Mouse (Mus musculus) midbrain, embryonic 11.5 days (tissue): Measurements from ENCODE around the gene Fam189a1. TPM values are rescaled to one million over a fixed set of nuclear protein-coding genes. Genes with fewer than 3 reads are reported as not detected.

Experiments
- ATAC-seq: fragments of 200-750 bp; cut with Nextera tagmentation; 2 replicates; pipeline ENCODE4 v1.8.0; 2017; ENCODE audit warnings: moderate TSS enrichment, moderate library complexity; ENCODE audit not compliant: low FRiP score
- DNase-seq: peaks from one replicate; pipeline ENCODE4 v3.0.0; 2015; ENCODE audit warnings: low spot score; ENCODE audit errors: missing footprints
- H3K27ac ChIP-seq: fragments of 300-500 bp; sonication (generic); 2 replicates; pipeline ENCODE4 v1.5.1; 2014; ENCODE audit warnings: low read depth, low read length
- H3K27me3 ChIP-seq: fragments of 300-500 bp; sonication (generic); 2 replicates; pipeline ENCODE4 v1.6.1; 2014; ENCODE audit warnings: mild to moderate bottlenecking, low read length, moderate library complexity, mixed read lengths; ENCODE audit not compliant: control insufficient read depth, insufficient read depth
- H3K36me3 ChIP-seq: fragments of 300-500 bp; sonication (generic); 2 replicates; pipeline ENCODE4 v1.6.1; 2014; ENCODE audit warnings: mild to moderate bottlenecking, low read length, moderate library complexity, mixed read lengths; ENCODE audit not compliant: control insufficient read depth, insufficient read depth
- H3K4me1 ChIP-seq: fragments of 300-500 bp; sonication (generic); 2 replicates; pipeline ENCODE4 v1.6.1; 2014; ENCODE audit warnings: low read length; ENCODE audit not compliant: control insufficient read depth, insufficient read depth
- H3K4me2 ChIP-seq: fragments of 300-500 bp; sonication (generic); 2 replicates; pipeline ENCODE4 v1.6.1; 2014; ENCODE audit warnings: mild to moderate bottlenecking, moderate library complexity
- H3K4me3 ChIP-seq: fragments of 300-500 bp; sonication (generic); 2 replicates; pipeline ENCODE4 v1.5.1; 2014; ENCODE audit warnings: low read depth, low read length
- H3K9ac ChIP-seq: fragments of 300-500 bp; sonication (generic); 2 replicates; pipeline ENCODE4 v1.6.1; 2014; ENCODE audit warnings: low read length
- H3K9me3 ChIP-seq: fragments of 300-500 bp; sonication (generic); 2 replicates; pipeline ENCODE4 v1.6.1; 2016; ENCODE audit warnings: low read length; ENCODE audit not compliant: control insufficient read depth
- WGBS: fragments of 180-500 bp; shearing (Covaris S2); extraction: QIAGEN DNeasy Blood & Tissue Kit; methylation state at CpG from one replicate; pipeline ENCODE4 v1.1.7; 2014; 5-methylcytosine and 5-hydroxymethylcytosine counted together
- polyA plus RNA-seq: library from polyadenylated mRNA; unstranded; fragments of >200 nt; fragmentation: Nextera tagmentation; extraction: Ambion mirVana; gene quantifications from 2 replicates; pipeline ENCODE4 v1.2.1, GENCODE M21; 2014

Gene Fam189a1
- polyA plus RNA-seq, 1 experiment from 2014 or later: 3.4 TPM

DNA sequence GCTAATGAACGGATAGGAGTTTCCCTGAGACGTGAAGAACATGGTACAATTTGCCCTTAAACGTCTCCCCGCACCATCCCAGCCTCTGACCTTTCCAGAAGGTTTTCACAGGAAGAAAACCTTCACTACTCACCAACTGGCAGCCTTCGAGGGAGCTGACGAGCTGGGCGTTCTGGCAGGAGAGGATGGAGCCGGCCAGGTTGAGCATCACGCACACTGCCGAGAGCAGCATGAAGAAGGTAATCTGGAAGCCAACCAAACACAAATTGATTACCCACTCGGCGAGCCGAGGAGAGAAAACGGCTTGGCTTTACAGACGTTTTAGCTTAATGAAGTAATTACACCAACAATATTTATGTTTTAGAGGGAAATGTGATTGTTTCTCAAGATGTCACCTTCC lies 300.4 kb downstream of the Fam189a1 start:
- Histone ChIP-seq H3K4me1 (no peaks in the 10 kb centered on the region), H3K4me2 (no peak overlapping the region)
- no peak for DNase-seq

GRCm38 (mm10) chr7:64855389-64855927 lies 300.9 kb downstream of the Fam189a1 start:
- Histone ChIP-seq H3K4me3 (no peak overlapping the region), H3K9ac (no peak overlapping the region), H3K4me1 (no peaks in the 10 kb centered on the region), H3K36me3 (no peaks in the 10 kb centered on the region), H3K9me3 (no peaks in the 10 kb centered on the region), H3K27me3 (no peaks in the 10 kb centered on the region), H3K27ac (no peak overlapping the region), H3K4me2 (no peak overlapping the region)
- ATAC-seq (no peak), DNase-seq (no peak)
- 94% methylated on average over 5 of the region's 10 CpGs for WGBS

More for the DNA sequence above, 300.4 kb downstream of the Fam189a1 start:
- Histone ChIP-seq H3K9me3 (no peaks in the 10 kb centered on the region), H3K27ac (no peak overlapping the region), H3K27me3 (no peaks in the 10 kb centered on the region), H3K36me3 (no peaks in the 10 kb centered on the region), H3K9ac (no peak overlapping the region), H3K4me3 (no peak overlapping the region)
- 78% methylated on average over 15 of the region's 15 CpGs for WGBS
- ATAC-seq: no peak

GRCm38 (mm10) chr7:64850791-64851190 lies 305.6 kb downstream of the Fam189a1 start:
- H3K4me3 ChIP-seq: no peak overlapping the region
- H3K27ac ChIP-seq: no peak overlapping the region
- no peaks in the 10 kb centered on the region for H3K9me3 ChIP-seq
- H3K4me1 ChIP-seq: no peaks in the 10 kb centered on the region
- no peak overlapping the region for H3K4me2 ChIP-seq
- 52% methylated on average over 3 of the region's 3 CpGs for WGBS
- no peak overlapping the region for H3K9ac ChIP-seq
- DNase-seq (no peak), ATAC-seq (no peak)
- H3K27me3 ChIP-seq: no peaks in the 10 kb centered on the region
- H3K36me3 ChIP-seq: no peaks in the 10 kb centered on the region

- DNase-seq (no peak), ATAC-seq (no peak)
- H3K9me3 ChIP-seq: no peaks in the 10 kb centered on the region
- H3K27me3 ChIP-seq: no peaks in the 10 kb centered on the region
- no peaks in the 10 kb centered on the region for H3K36me3 ChIP-seq
- WGBS: 83% methylated on average over 5 of the region's 5 CpGs
- H3K9ac ChIP-seq: no peak overlapping the region
- no peak overlapping the region for H3K4me2 ChIP-seq
- H3K27ac ChIP-seq: no peak overlapping the region
- no peaks in the 10 kb centered on the region for H3K4me1 ChIP-seq
- no peak overlapping the region for H3K4me3 ChIP-seq
Observed at GRCm38 (mm10) chr7:64847366-64847899, 308.9 kb downstream of the Fam189a1 start.

DNA sequence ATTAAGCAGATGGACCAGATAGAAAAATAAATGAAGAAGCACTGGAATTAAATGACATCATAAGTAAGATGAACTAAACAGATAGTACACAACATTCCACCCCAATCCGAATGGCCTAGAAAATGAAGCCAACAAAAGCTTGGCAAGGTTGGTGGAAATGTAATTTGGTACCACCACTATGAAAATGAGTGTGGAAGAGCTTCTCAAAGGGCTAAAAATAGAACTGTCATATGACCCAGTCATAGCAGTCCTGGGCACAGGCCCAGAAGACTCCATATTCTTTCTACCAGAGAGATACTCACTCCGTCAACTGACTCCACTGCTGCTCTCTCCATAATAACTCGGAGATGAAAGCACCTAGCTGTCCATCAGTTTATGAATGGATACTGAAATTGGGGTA lies 310.3 kb downstream of the Fam189a1 start:
- ATAC-seq (no peak), DNase-seq (no peak)
- H3K9ac ChIP-seq: no peak overlapping the region
- no peaks in the 10 kb centered on the region for H3K9me3 ChIP-seq
- H3K27ac ChIP-seq: no peak overlapping the region
- peaks cover 3% of the 10 kb centered on the region; the same call in 1 of the 2 replicates for H3K4me1 ChIP-seq
- H3K4me2 ChIP-seq: no peak overlapping the region
- no peaks in the 10 kb centered on the region for H3K27me3 ChIP-seq
- WGBS: 86% methylated on average over 3 of the region's 3 CpGs
- H3K4me3 ChIP-seq: no peak overlapping the region
- H3K36me3 ChIP-seq: no peaks in the 10 kb centered on the region

DNA sequence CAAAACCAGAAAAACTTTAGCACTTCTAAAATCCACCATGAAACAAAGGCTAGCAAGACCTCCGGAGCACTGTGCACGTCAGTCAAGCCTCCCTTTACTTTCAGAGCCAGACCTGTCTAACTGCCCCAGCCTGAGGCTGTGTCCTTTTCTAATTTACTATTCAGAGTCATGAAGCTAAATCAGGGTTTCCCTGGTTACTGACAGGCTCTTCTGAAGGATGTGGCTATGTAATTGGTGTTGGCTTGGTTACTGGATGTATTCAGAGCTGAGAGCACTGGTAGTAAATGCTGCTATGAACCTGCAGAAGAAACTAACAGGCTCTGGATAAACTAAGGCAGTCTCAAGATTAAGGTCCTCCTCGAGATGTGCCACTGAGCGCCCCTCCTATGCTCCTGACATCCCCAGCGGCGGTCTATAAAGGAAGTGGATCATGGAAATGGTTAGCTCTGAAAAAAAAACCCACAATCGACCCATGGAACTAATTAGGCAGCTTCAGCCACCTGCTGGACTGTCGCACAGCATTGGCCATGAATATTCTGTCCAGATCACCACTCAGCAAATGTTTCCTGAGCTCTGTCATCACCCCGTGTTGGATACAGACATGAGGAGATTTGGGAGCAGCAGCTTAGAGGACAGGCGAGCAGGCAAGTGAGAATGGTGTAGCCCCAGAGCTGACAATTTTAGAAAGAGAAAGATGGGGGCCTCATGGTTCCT lies 315.3 kb downstream of the Fam189a1 start:
- Histone ChIP-seq H3K27ac (peak overlapping the region; percentile 3), H3K36me3 (no peaks in the 10 kb centered on the region)
- peak; percentile 83 for ATAC-seq

DNA sequence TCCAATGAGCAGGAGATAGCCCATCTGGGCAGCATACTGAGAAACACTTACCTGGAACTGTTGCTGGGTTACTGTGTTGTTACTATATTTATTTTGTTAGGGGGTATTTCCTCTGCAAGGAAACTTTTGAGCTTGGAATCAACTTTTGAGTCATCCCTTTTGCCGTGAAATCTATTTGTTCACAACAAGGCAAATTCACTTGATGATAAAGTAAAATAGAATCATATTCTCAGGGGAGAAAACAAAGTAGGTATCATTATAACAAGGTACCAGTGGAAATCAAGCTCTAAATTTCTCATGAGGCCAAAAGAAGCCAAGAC lies 315.8 kb downstream of the Fam189a1 start:
- H3K9ac ChIP-seq: no peak overlapping the region
- H3K4me2 ChIP-seq: peak overlapping the region; percentile 54
- WGBS: 66% methylated on average over 1 of the region's 1 CpGs
- H3K4me1 ChIP-seq: peaks cover 7% of the 10 kb centered on the region; the same call in 1 of the 2 replicates
- no peak for DNase-seq
- no peaks in the 10 kb centered on the region for H3K36me3 ChIP-seq
- ATAC-seq: no peak
- no peaks in the 10 kb centered on the region for H3K9me3 ChIP-seq
- H3K27me3 ChIP-seq: no peaks in the 10 kb centered on the region
- no peak overlapping the region for H3K27ac ChIP-seq
- H3K4me3 ChIP-seq: no peak overlapping the region

More for the DNA sequence above, 315.3 kb downstream of the Fam189a1 start:
- WGBS: 32% methylated on average over 10 of the region's 10 CpGs
- Histone ChIP-seq H3K4me1 (peaks cover 7% of the 10 kb centered on the region; the same call in 1 of the 2 replicates), H3K27me3 (no peaks in the 10 kb centered on the region), H3K4me3 (no peak overlapping the region), H3K9ac (no peak overlapping the region), H3K4me2 (no peak overlapping the region), H3K9me3 (no peaks in the 10 kb centered on the region)
- DNase-seq: peak; percentile 90

DNA sequence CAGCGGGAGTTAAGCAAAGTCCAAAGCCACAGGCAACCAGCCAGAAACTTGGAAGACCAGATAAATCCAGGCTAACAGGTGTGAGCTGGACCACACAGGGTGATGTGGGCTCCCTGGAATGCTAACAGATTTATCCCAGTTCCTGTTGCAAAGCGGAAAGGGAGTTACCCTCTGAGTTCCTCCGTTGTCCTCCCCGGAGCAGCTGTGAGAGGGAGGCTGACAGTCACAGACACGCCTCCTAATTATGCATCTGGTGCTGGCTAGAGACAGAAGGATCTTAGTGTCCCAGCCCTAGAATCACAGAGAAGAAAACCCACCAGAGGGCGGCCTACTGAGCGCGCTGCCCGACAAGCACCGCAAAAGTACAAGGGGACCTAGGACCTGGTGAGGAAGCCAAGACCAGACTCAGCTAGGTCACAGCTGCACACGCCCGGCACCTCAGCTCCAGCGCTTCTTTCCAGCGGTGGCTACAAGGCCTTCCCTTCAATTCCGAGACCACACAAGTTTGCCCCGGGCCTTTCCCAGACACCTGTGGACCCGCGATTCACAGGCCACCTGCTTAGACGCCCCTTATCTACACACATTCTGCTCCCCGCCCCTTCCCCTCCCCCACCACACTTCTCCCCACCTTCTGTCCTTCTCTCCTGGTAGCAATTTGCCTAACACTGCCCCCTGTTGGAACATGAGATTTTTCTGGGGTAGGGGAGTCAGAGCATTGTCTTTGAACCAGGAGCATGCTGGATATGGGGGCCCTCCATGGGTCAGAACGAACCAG lies 316.4 kb downstream of the Fam189a1 start:
- 0 out of 2 replicates have a peak overlapping the region, but pooled peaks have one; percentile 33 for H3K27ac ChIP-seq
- H3K4me3 ChIP-seq: peak overlapping the region; percentile 25
- 1% methylated on average over 21 of the region's 21 CpGs for WGBS
- no peaks in the 10 kb centered on the region for H3K27me3 ChIP-seq
- peak overlapping the region; percentile 54 for H3K4me2 ChIP-seq
- H3K9me3 ChIP-seq: no peaks in the 10 kb centered on the region
- DNase-seq (peak; percentile 95), ATAC-seq (peak; percentile 89)
- peaks cover 7% of the 10 kb centered on the region; the same call in 1 of the 2 replicates for H3K4me1 ChIP-seq
- H3K36me3 ChIP-seq: no peaks in the 10 kb centered on the region
- H3K9ac ChIP-seq: peak overlapping the region; percentile 41; the same call in 1 of the 2 replicates

DNA sequence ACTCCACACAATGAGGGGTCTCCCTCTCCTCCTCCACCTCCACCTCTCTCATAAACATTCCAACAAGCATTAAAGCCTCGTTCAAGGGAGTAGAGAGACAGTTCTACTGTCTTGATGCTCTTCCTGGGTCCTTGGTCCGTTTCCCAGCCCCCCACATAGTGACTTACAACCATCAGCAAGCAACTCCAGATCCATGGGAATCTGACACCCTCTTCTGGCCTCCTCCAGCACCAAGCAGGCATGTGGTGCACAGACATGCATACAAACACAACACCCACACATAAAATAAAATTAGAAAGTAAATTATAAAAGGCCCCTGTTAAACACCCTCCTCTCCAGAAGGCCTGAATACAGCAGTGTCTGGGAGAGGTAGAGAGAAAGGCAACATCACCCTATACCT lies 317.1 kb downstream of the Fam189a1 start:
- Histone ChIP-seq H3K4me3 (no peak overlapping the region), H3K9ac (no peak overlapping the region), H3K9me3 (no peaks in the 10 kb centered on the region), H3K36me3 (no peaks in the 10 kb centered on the region), H3K27ac (no peak overlapping the region), H3K27me3 (no peaks in the 10 kb centered on the region), H3K4me1 (peaks cover 7% of the 10 kb centered on the region; the same call in 1 of the 2 replicates), H3K4me2 (no peak overlapping the region)
- WGBS: 70% methylated on average over 2 of the region's 2 CpGs
- ATAC-seq (no peak), DNase-seq (no peak)
